Mouse (Mus musculus) hindbrain, embryonic 12.5 days (tissue): ENCODE results near the gene Nemp2. TPM values are rescaled to one million over a fixed set of nuclear protein-coding genes. Genes with fewer than 3 reads are reported as not detected.

ENCODE experiments used
- ATAC-seq: fragments of 200-750 bp; cut with Nextera tagmentation; 2 replicates; pipeline ENCODE4 v1.8.0; 2017; ENCODE audit warnings: moderate TSS enrichment; ENCODE audit not compliant: low FRiP score
- H3K27ac ChIP-seq: fragments of 300-500 bp; sonication (generic); 2 replicates; pipeline ENCODE4 v1.5.1; 2016; ENCODE audit warnings: mild to moderate bottlenecking
- H3K27me3 ChIP-seq: fragments of 300-500 bp; sonication (generic); 2 replicates; pipeline ENCODE4 v1.6.1; 2016; ENCODE audit warnings: mild to moderate bottlenecking
- H3K36me3 ChIP-seq: fragments of 300-500 bp; sonication (generic); 2 replicates; pipeline ENCODE4 v1.6.1; 2016; ENCODE audit warnings: mild to moderate bottlenecking
- H3K4me1 ChIP-seq: fragments of 300-500 bp; sonication (generic); 2 replicates; pipeline ENCODE4 v1.6.1; 2016
- H3K4me2 ChIP-seq: fragments of 300-500 bp; sonication (generic); replicated peaks from 2 replicates; pipeline ENCODE4 v1.6.1; 2016; ENCODE audit warnings: mild to moderate bottlenecking
- H3K4me3 ChIP-seq: fragments of 300-500 bp; sonication (generic); 2 replicates; pipeline ENCODE4 v1.5.1; 2016; ENCODE audit warnings: mild to moderate bottlenecking
- H3K9ac ChIP-seq: fragments of 300-500 bp; sonication (generic); 2 replicates; pipeline ENCODE4 v1.6.1; 2016; ENCODE audit warnings: mild to moderate bottlenecking, moderate library complexity
- H3K9me3 ChIP-seq: fragments of 300-500 bp; sonication (generic); replicated peaks from 2 replicates; pipeline ENCODE4 v1.6.1; 2016; ENCODE audit warnings: mild to moderate bottlenecking
- WGBS: fragments of 180-500 bp; shearing (Covaris S2); methylation state at CpG from one replicate; pipeline ENCODE4 v1.1.7; 2016; 5-methylcytosine and 5-hydroxymethylcytosine counted together
- polyA plus RNA-seq: library from polyadenylated mRNA; unstranded; fragments of >200 nt; fragmentation: Nextera tagmentation; extraction: Ambion mirVana; gene quantifications from 2 replicates; pipeline ENCODE4 v1.2.1, GENCODE M21; 2016

The Nemp2 gene
- polyA plus RNA-seq, 1 experiment from 2014 or later: 10.7 TPM

- H3K4me3 ChIP-seq: peak overlapping the region; percentile 72
- H3K9me3 ChIP-seq: no peaks in the 10 kb centered on the region
- H3K36me3 ChIP-seq: 0 out of 2 replicates have a peak, but pooled peaks cover 2% of the 10 kb centered on the region
- WGBS: 78% methylated on average over 2 of the region's 2 CpGs
- no peaks in the 10 kb centered on the region for H3K27me3 ChIP-seq
- H3K4me2 ChIP-seq: peak overlapping the region; percentile 58
- peaks cover 12% of the 10 kb centered on the region for H3K4me1 ChIP-seq
- peak overlapping the region; percentile 75 for H3K9ac ChIP-seq
- H3K27ac ChIP-seq: no peak overlapping the region
- 0 out of 2 replicates have a peak, but pooled peaks have one; percentile 1 for ATAC-seq
Observed at GRCm38 (mm10) chr1:52631570-52631969, 1.1 kb downstream of the Nemp2 start.

- Histone ChIP-seq H3K4me3 (no peak overlapping the region), H3K9ac (no peak overlapping the region), H3K9me3 (no peaks in the 10 kb centered on the region), H3K36me3 (peaks cover 13% of the 10 kb centered on the region), H3K27ac (no peak overlapping the region), H3K4me2 (no peak overlapping the region), H3K4me1 (peaks cover 12% of the 10 kb centered on the region), H3K27me3 (no peaks in the 10 kb centered on the region)
- no peak for ATAC-seq
- WGBS: 94% methylated on average over 6 of the region's 6 CpGs
Observed at GRCm38 (mm10) chr1:52634251-52634650, 3.7 kb downstream of the Nemp2 start.

- Histone ChIP-seq H3K9me3 (no peaks in the 10 kb centered on the region), H3K27ac (no peak overlapping the region), H3K9ac (no peak overlapping the region), H3K27me3 (no peaks in the 10 kb centered on the region), H3K4me3 (no peak overlapping the region), H3K4me1 (peaks cover 12% of the 10 kb centered on the region), H3K36me3 (peaks cover 25% of the 10 kb centered on the region), H3K4me2 (no peak overlapping the region)
- no peak for ATAC-seq
- WGBS: 88% methylated on average over 3 of the region's 3 CpGs
Observed at GRCm38 (mm10) chr1:52635932-52636331, 5.4 kb downstream of the Nemp2 start.

GRCm38 (mm10) chr1:52638101-52638500 lies 7.6 kb downstream of the Nemp2 start:
- no peaks in the 10 kb centered on the region for H3K27me3 ChIP-seq
- no peak overlapping the region for H3K4me2 ChIP-seq

GRCm38 (mm10) chr1:52639090-52639489 lies 8.6 kb downstream of the Nemp2 start:
- WGBS: 90% methylated on average over 7 of the region's 7 CpGs
- H3K36me3 ChIP-seq: peaks cover 27% of the 10 kb centered on the region
- no peak overlapping the region for H3K4me2 ChIP-seq
- ATAC-seq: no peak
- no peaks in the 10 kb centered on the region for H3K4me1 ChIP-seq
- H3K27ac ChIP-seq: no peak overlapping the region
- no peak overlapping the region for H3K9ac ChIP-seq
- no peaks in the 10 kb centered on the region for H3K9me3 ChIP-seq
- H3K27me3 ChIP-seq: no peaks in the 10 kb centered on the region
- H3K4me3 ChIP-seq: no peak overlapping the region

More at GRCm38 (mm10) chr1:52638101-52638500, 7.6 kb downstream of the Nemp2 start:
- Histone ChIP-seq H3K4me1 (no peaks in the 10 kb centered on the region), H3K27ac (no peak overlapping the region), H3K9ac (no peak overlapping the region), H3K36me3 (peaks cover 27% of the 10 kb centered on the region), H3K9me3 (no peaks in the 10 kb centered on the region), H3K4me3 (no peak overlapping the region)
- WGBS: 85% methylated on average over 2 of the region's 2 CpGs
- no peak for ATAC-seq

GRCm38 (mm10) chr1:52640266-52640665 lies 9.8 kb downstream of the Nemp2 start:
- no peak overlapping the region for H3K4me3 ChIP-seq
- no peak overlapping the region for H3K27ac ChIP-seq
- no peak for ATAC-seq
- 90% methylated on average over 6 of the region's 6 CpGs for WGBS
- H3K36me3 ChIP-seq: peaks cover 27% of the 10 kb centered on the region
- no peaks in the 10 kb centered on the region for H3K9me3 ChIP-seq
- H3K4me2 ChIP-seq: no peak overlapping the region
- H3K27me3 ChIP-seq: no peaks in the 10 kb centered on the region
- no peaks in the 10 kb centered on the region for H3K4me1 ChIP-seq
- no peak overlapping the region for H3K9ac ChIP-seq

- H3K4me3 ChIP-seq: no peak overlapping the region
- 91% methylated on average over 4 of the region's 4 CpGs for WGBS
- H3K27ac ChIP-seq: no peak overlapping the region
- H3K4me1 ChIP-seq: no peaks in the 10 kb centered on the region
- no peak overlapping the region for H3K9ac ChIP-seq
- H3K4me2 ChIP-seq: no peak overlapping the region
- H3K36me3 ChIP-seq: peaks cover 29% of the 10 kb centered on the region
- ATAC-seq: no peak
- H3K27me3 ChIP-seq: no peaks in the 10 kb centered on the region
- H3K9me3 ChIP-seq: no peaks in the 10 kb centered on the region
Observed at GRCm38 (mm10) chr1:52640736-52641135, 10.2 kb downstream of the Nemp2 start.

- Histone ChIP-seq H3K27me3 (no peaks in the 10 kb centered on the region), H3K4me1 (no peaks in the 10 kb centered on the region), H3K4me2 (no peak overlapping the region), H3K4me3 (no peak overlapping the region), H3K36me3 (peaks cover 26% of the 10 kb centered on the region), H3K27ac (no peak overlapping the region), H3K9me3 (no peaks in the 10 kb centered on the region), H3K9ac (no peak overlapping the region)
- 82% methylated on average over 11 of the region's 11 CpGs for WGBS
- ATAC-seq: peak; percentile 56; the same call in 1 of the 2 replicates
Observed at GRCm38 (mm10) chr1:52648153-52649027, 17.9 kb downstream of the Nemp2 start.

- Histone ChIP-seq H3K36me3 (peaks cover 26% of the 10 kb centered on the region), H3K9me3 (no peaks in the 10 kb centered on the region), H3K27me3 (no peaks in the 10 kb centered on the region), H3K4me1 (no peaks in the 10 kb centered on the region), H3K27ac (no peak overlapping the region), H3K9ac (no peak overlapping the region), H3K4me3 (no peak overlapping the region), H3K4me2 (no peak overlapping the region)
- 92% methylated on average over 5 of the region's 5 CpGs for WGBS
- no peak for ATAC-seq
Observed at GRCm38 (mm10) chr1:52650066-52650465, 19.6 kb downstream of the Nemp2 start.

GRCm38 (mm10) chr1:52652601-52653253 lies 22.2 kb downstream of the Nemp2 start:
- 80% methylated on average over 3 of the region's 3 CpGs for WGBS
- no peaks in the 10 kb centered on the region for H3K9me3 ChIP-seq
- no peak overlapping the region for H3K4me2 ChIP-seq
- H3K4me3 ChIP-seq: no peak overlapping the region
- H3K4me1 ChIP-seq: no peaks in the 10 kb centered on the region
- peaks cover 12% of the 10 kb centered on the region for H3K36me3 ChIP-seq
- H3K27me3 ChIP-seq: no peaks in the 10 kb centered on the region
- ATAC-seq: no peak
- H3K27ac ChIP-seq: no peak overlapping the region
- no peak overlapping the region for H3K9ac ChIP-seq

- Histone ChIP-seq H3K9ac (no peak overlapping the region), H3K4me2 (no peak overlapping the region), H3K27ac (no peak overlapping the region), H3K9me3 (no peaks in the 10 kb centered on the region), H3K4me1 (no peaks in the 10 kb centered on the region), H3K27me3 (no peaks in the 10 kb centered on the region), H3K36me3 (peaks cover 18% of the 10 kb centered on the region), H3K4me3 (no peak overlapping the region)
- 86% methylated on average over 1 of the region's 1 CpGs for WGBS
- no peak for ATAC-seq
Observed at GRCm38 (mm10) chr1:52653366-52653765, 22.9 kb downstream of the Nemp2 start.

- no peaks in the 10 kb centered on the region for H3K4me1 ChIP-seq
- H3K9ac ChIP-seq: no peak overlapping the region
- no peaks in the 10 kb centered on the region for H3K9me3 ChIP-seq
- no peak overlapping the region for H3K27ac ChIP-seq
- H3K4me3 ChIP-seq: no peak overlapping the region
- peaks cover 11% of the 10 kb centered on the region; the same call in 1 of the 2 replicates for H3K36me3 ChIP-seq
- no peaks in the 10 kb centered on the region for H3K27me3 ChIP-seq
- WGBS: 85% methylated on average over 4 of the region's 4 CpGs
- no peak for ATAC-seq
- H3K4me2 ChIP-seq: no peak overlapping the region
Observed at GRCm38 (mm10) chr1:52655153-52655552, 24.6 kb downstream of the Nemp2 start.
